Mouse (Mus musculus) hindbrain, embryonic 11.5 days (tissue): ENCODE measurements around the gene Atrn. TPM values are rescaled to one million over a fixed set of nuclear protein-coding genes. Genes with fewer than 3 reads are reported as not detected.

Experiments used
- ATAC-seq: fragments of 200-750 bp; cut with Nextera tagmentation; 2 replicates; pipeline ENCODE4 v1.8.0; 2017; ENCODE audit warnings: mild to moderate bottlenecking, moderate TSS enrichment, moderate library complexity; ENCODE audit not compliant: low FRiP score
- DNase-seq: peaks from one replicate; pipeline ENCODE4 v3.0.0-alpha.2; 2015; ENCODE audit warnings: low spot score
- H3K27ac ChIP-seq: fragments of 300-500 bp; sonication (generic); 2 replicates; pipeline ENCODE4 v1.5.1; 2014; ENCODE audit warnings: mild to moderate bottlenecking, low read depth, low read length
- H3K27me3 ChIP-seq: fragments of 300-500 bp; sonication (generic); 2 replicates; pipeline ENCODE4 v1.6.1; 2014; ENCODE audit warnings: mild to moderate bottlenecking, low read length, moderate library complexity, mixed read lengths; ENCODE audit not compliant: control insufficient read depth, insufficient read depth
- H3K36me3 ChIP-seq: fragments of 300-500 bp; sonication (generic); 2 replicates; pipeline ENCODE4 v1.6.1; 2014; ENCODE audit warnings: mild to moderate bottlenecking, low read length, moderate library complexity, mixed read lengths; ENCODE audit not compliant: control insufficient read depth, insufficient read depth
- H3K4me1 ChIP-seq: fragments of 300-500 bp; sonication (generic); replicated peaks from 2 replicates; pipeline ENCODE4 v1.6.1; 2014; ENCODE audit warnings: low read length, mixed read lengths; ENCODE audit not compliant: control insufficient read depth, insufficient read depth
- H3K4me2 ChIP-seq: fragments of 300-500 bp; sonication (generic); replicated peaks from 2 replicates; pipeline ENCODE4 v1.6.1; 2014; ENCODE audit warnings: mild to moderate bottlenecking, low read depth, low read length
- H3K4me3 ChIP-seq: fragments of 300-500 bp; sonication (generic); 2 replicates; pipeline ENCODE4 v1.5.1; 2014; ENCODE audit warnings: low read depth, low read length
- H3K9ac ChIP-seq: fragments of 300-500 bp; sonication (generic); 2 replicates; pipeline ENCODE4 v1.6.1; 2014; ENCODE audit warnings: low read depth, low read length
- H3K9me3 ChIP-seq: fragments of 300-500 bp; sonication (generic); 2 replicates; pipeline ENCODE4 v1.6.1; 2016; ENCODE audit warnings: low read length; ENCODE audit not compliant: control insufficient read depth
- WGBS: fragments of 180-500 bp; shearing (Covaris S2); extraction: QIAGEN DNeasy Blood & Tissue Kit; methylation state at CpG from one replicate; pipeline ENCODE4 v1.1.7; 2014; 5-methylcytosine and 5-hydroxymethylcytosine counted together
- polyA plus RNA-seq: library from polyadenylated mRNA; unstranded; fragments of >200 nt; fragmentation: Nextera tagmentation; extraction: Ambion mirVana; gene quantifications from 2 replicates; pipeline ENCODE4 v1.2.1, GENCODE M21; 2014

Atrn gene
- 9.3 and 9.9 TPM in 2 replicates for polyA plus RNA-seq

DNA sequence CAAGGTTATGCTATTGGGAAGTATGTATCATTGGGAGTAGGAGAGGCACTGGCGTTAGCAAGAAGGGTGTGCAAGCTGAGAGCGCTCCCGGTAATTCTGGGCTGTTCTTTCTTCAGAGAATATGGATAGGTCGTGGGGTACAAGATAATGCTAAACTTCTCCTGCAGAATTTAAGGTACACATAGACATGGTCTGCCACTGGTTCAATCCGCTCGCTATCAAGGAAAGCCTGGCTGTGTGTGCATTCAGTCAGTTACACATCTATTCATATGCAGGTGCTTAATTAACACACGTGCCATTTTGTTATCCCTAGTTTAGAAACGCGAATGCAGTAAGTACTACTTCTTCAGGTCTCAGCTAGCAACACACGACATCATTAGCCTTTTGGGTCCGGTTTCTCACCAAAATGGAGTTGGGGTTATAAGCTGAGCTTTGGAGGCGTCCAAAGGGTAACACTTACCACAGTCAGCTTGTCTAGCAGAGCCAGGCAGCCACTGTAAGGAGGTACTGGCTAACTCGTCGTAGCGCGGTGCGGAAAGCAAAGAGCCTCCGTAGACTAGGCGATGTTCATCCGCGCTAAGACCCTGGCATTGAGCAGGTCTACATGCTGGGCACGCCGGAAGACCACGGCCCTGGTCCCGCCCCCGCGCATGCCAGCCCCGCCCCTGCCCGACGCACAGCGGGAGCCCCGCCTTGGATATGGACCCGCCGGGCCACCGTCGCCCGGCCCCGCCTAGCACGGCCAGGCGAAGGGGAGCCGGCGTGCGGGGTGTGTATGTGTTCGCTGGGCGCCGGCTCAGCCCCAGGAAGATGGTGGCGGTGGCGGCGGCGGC, at the start of gene Atrn, which contains the start of gene 4930402H24Rik:
Gene Atrn (plus strand): TSS at position 745 of the 833 bp plus-strand sequence.
Gene 4930402H24Rik (minus strand): TSS at position 656 of the 833 bp plus-strand sequence.
- WGBS, result 5% methylated on average over 44 of the region's 50 CpGs
- Histone ChIP-seq H3K36me3 (no peaks in the 10 kb centered on the region), H3K4me1 (peaks cover 5% of the 10 kb centered on the region; the same call in 1 of the 2 replicates)

DNA sequence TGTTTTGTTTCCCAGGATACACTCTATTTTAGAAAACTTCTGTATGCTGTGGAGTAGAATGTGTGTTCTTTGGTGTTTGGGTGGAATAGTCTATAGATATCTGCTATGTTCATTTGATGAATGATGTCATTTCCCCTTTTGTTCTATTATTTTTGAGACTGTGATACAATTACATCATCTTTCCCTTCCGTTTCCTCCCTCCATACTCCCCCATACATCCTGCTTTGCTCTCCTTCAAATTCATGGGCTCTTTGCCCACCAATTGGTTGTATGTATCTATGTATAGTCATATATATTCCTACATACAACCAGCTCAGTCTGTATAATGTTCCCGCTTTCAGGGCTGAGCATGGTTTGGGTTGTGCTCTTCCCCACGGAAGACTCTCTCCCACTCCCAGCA, 44.2 kb upstream of the Atrn start:
- no peak overlapping the region for H3K9ac ChIP-seq
- DNase-seq (no peak), ATAC-seq (no peak)
- H3K27ac ChIP-seq, result no peak overlapping the region
- WGBS, result 87% methylated on average over 3 of the region's 3 CpGs
- no peaks in the 10 kb centered on the region for H3K36me3 ChIP-seq
- H3K27me3 ChIP-seq, result no peaks in the 10 kb centered on the region
- no peak overlapping the region for H3K4me2 ChIP-seq
- no peaks in the 10 kb centered on the region for H3K9me3 ChIP-seq
- no peak overlapping the region for H3K4me3 ChIP-seq
- no peaks in the 10 kb centered on the region for H3K4me1 ChIP-seq

More for the DNA sequence above, at the start of gene Atrn, which contains the start of gene 4930402H24Rik:
- Histone ChIP-seq H3K4me3 (peak within 1 kb of the TSS; percentile 97), H3K9ac (peak within 1 kb of the TSS; percentile 89), H3K4me2 (peak within 1 kb of the TSS; percentile 85), H3K27ac (peak within 1 kb of the TSS; percentile 81), H3K9me3 (no peaks in the 10 kb centered on the region), H3K27me3 (no peaks in the 10 kb centered on the region)
- DNase-seq (peak; percentile 97), ATAC-seq (peak; percentile 98)

DNA sequence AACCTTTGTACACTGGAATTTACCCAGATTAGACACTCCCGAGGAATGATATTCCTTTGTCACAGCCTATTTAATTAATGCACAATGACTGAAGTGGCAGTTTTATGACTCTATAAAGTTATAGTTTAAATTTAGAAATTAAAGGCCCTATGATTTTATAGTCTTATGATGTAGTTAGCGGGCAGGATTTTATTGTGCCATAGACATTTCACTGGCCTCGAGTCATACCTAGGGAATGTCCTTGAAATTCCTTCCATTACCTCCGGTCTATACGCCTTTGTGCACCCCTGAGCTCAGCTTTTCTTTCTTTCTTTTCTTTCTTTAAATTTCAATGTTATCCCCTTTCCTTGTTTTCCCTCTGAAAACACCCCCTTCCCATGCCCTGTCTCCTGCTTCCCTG, 35.4 kb upstream of the Atrn start:
- Histone ChIP-seq H3K36me3 (no peaks in the 10 kb centered on the region), H3K27me3 (no peaks in the 10 kb centered on the region), H3K4me3 (no peak overlapping the region), H3K9me3 (no peaks in the 10 kb centered on the region), H3K4me2 (no peak overlapping the region), H3K4me1 (no peaks in the 10 kb centered on the region), H3K9ac (no peak overlapping the region), H3K27ac (no peak overlapping the region)
- DNase-seq, result no peak
- whole genome bisulfite sequencing, result 91% methylated on average over 5 of the region's 5 CpGs
- ATAC-seq, result no peak

DNA sequence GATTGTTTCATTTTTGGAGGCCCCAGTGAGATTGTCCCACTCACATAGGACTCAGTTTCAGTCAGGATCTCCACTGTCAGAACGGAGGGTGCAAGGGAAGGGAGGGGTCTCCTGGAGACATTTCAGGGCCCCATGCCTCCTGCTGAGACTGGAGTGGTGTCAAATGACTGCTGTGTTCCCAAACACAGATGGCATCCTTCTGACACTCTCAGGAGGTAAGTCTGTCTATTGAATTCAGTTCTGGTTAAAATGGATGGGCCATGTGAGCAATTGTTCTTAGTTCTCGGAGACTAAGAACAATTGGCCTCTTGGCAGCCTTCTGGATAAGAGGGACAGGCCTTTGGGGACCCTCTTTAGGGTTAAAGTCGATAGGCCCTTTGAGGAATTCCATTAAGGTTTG, 28.9 kb upstream of the Atrn start:
- no peaks in the 10 kb centered on the region for H3K36me3 ChIP-seq
- DNase-seq, result no peak
- H3K27ac ChIP-seq, result no peak overlapping the region
- ATAC-seq, result no peak
- H3K4me1 ChIP-seq, result no peaks in the 10 kb centered on the region
- H3K9ac ChIP-seq, result no peak overlapping the region
- H3K4me2 ChIP-seq, result no peak overlapping the region
- no peaks in the 10 kb centered on the region for H3K27me3 ChIP-seq
- no peak overlapping the region for H3K4me3 ChIP-seq
- WGBS, result 26% methylated on average over 3 of the region's 3 CpGs
- no peaks in the 10 kb centered on the region for H3K9me3 ChIP-seq

DNA sequence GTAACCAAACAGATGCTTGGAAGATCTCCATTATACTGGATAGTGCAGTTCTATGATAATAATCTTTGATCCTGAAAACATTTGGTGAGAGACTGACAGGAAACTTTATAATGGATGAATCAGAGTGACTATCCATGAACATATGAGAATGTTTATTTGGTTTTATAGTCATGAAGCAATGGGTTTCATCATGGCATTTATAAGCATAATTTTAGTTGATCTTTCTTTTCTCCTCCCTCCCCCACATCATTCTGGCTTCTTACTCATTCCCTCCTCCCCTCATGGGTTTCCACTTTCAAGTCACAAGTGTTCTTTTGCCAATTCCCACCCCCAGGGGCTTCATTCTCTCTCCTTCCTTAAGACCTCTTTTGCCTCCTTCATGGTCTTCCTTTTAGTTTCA, 19.3 kb upstream of the Atrn start:
- no peaks in the 10 kb centered on the region for H3K27me3 ChIP-seq
- H3K36me3 ChIP-seq, result no peaks in the 10 kb centered on the region
- DNase-seq, result no peak
- H3K4me2 ChIP-seq, result no peak overlapping the region
- no peaks in the 10 kb centered on the region for H3K9me3 ChIP-seq
- no peak overlapping the region for H3K27ac ChIP-seq
- H3K9ac ChIP-seq, result no peak overlapping the region
- ATAC-seq, result no peak
- H3K4me1 ChIP-seq, result no peaks in the 10 kb centered on the region
- H3K4me3 ChIP-seq, result no peak overlapping the region

DNA sequence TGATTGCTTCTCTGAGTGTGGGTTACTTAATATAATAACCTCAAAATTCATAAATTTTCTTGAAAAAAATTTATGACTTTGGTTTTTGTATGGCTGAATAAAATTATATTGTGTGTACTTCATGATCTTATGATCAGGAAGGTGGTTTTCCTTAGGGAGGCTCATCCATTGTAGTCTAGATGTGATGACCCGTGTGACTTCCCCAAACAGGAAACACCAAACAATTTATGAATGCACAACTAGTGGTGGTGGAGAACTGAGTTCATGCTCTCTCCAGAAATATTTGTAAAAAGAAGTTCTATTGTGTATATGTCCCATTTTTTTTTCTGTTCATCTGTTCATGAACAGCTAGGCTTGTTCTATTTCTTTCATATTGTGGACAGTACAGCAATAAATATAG, 18.8 kb upstream of the Atrn start:
- WGBS, result 84% methylated on average over 1 of the region's 1 CpGs
- ATAC-seq (no peak), DNase-seq (no peak)
- Histone ChIP-seq H3K27ac (no peak overlapping the region), H3K27me3 (no peaks in the 10 kb centered on the region), H3K4me1 (no peaks in the 10 kb centered on the region), H3K9me3 (no peaks in the 10 kb centered on the region), H3K4me2 (no peak overlapping the region), H3K9ac (no peak overlapping the region), H3K36me3 (no peaks in the 10 kb centered on the region), H3K4me3 (no peak overlapping the region)

DNA sequence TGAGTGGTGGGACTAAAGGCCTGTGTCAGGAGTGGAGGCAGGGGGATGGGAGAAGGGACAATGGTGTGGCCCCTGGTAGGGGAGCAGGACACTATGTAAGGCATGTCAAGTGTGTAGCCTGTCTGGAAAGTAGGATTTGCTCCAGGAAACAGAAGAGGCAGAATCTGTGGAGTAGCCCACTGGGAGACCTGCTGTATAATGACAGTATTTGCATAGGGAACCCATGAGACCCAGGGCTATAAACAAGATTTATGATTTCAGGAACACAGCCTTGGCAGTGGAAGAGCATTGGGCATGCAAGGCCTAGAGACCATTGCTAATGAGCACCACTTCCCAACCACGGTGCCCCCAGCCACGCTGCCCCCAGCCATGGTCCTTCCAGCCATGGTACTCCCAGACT, 9.4 kb upstream of the Atrn start:
- no peak for ATAC-seq
- 97% methylated on average over 2 of the region's 2 CpGs for WGBS

DNA sequence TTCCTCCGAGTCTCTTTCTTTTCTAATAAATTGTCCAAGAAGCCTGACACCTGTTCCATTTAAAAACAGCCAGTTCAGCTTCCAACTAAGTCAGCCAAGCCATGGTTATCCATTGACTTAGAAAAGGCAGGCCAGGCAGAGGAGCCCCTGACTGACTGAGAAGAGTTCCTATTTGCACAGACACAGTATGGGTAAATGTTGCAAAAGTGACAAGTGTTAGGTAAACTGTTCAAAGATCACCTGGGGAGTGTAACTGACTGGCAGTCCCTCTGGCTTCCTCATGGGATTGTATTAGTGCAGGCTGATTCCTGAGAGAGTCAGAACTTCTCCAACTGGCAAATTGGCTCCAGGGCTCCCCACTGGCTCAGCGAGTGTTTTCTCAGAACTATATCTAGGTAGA, 8.4 kb upstream of the Atrn start:
- H3K36me3 ChIP-seq, result no peaks in the 10 kb centered on the region
- H3K4me1 ChIP-seq, result no peaks in the 10 kb centered on the region
- H3K27me3 ChIP-seq, result no peaks in the 10 kb centered on the region
- DNase-seq (no peak), ATAC-seq (no peak)
- no peak overlapping the region for H3K4me2 ChIP-seq
- no peak overlapping the region for H3K27ac ChIP-seq
- no peaks in the 10 kb centered on the region for H3K9me3 ChIP-seq
- H3K4me3 ChIP-seq, result no peak overlapping the region
- WGBS, result 83% methylated on average over 2 of the region's 2 CpGs
- no peak overlapping the region for H3K9ac ChIP-seq

More for the DNA sequence above, 9.4 kb upstream of the Atrn start:
- no peaks in the 10 kb centered on the region for H3K9me3 ChIP-seq
- no peaks in the 10 kb centered on the region for H3K27me3 ChIP-seq
- no peak overlapping the region for H3K9ac ChIP-seq
- H3K4me1 ChIP-seq, result no peaks in the 10 kb centered on the region
- H3K4me2 ChIP-seq, result no peak overlapping the region
- no peaks in the 10 kb centered on the region for H3K36me3 ChIP-seq
- DNase-seq, result no peak
- H3K4me3 ChIP-seq, result no peak overlapping the region
- no peak overlapping the region for H3K27ac ChIP-seq

DNA sequence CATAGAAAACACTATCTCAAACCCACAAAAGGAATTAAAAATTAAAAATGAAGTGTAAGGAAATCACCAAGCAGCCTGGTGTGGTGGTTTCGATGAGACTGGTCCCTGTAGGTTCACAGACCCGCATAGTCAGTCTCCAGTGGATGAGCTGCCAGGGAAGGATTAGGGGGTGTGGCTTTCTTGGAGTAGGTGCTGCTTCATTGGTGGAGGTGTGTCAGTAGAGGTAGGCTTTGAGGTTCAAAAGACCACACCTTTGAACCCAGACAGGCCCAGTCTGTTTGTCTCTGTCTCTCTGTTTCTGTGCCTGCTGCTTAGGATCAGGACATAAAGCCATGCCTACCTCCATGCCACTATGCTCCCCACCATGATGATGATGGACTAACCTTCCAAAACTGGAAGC, 7.5 kb upstream of the Atrn start:
- H3K4me3 ChIP-seq, result no peak overlapping the region
- H3K4me2 ChIP-seq, result no peak overlapping the region
- no peaks in the 10 kb centered on the region for H3K27me3 ChIP-seq
- no peaks in the 10 kb centered on the region for H3K9me3 ChIP-seq
- 89% methylated on average over 2 of the region's 2 CpGs for WGBS
- no peak overlapping the region for H3K27ac ChIP-seq
- DNase-seq (no peak), ATAC-seq (no peak)
- H3K36me3 ChIP-seq, result no peaks in the 10 kb centered on the region
- H3K4me1 ChIP-seq, result no peaks in the 10 kb centered on the region
- no peak overlapping the region for H3K9ac ChIP-seq
